Mouse (Mus musculus): ENCODE measurements around the gene 4930562C15Rik.

Gene 4930562C15Rik

DNA sequence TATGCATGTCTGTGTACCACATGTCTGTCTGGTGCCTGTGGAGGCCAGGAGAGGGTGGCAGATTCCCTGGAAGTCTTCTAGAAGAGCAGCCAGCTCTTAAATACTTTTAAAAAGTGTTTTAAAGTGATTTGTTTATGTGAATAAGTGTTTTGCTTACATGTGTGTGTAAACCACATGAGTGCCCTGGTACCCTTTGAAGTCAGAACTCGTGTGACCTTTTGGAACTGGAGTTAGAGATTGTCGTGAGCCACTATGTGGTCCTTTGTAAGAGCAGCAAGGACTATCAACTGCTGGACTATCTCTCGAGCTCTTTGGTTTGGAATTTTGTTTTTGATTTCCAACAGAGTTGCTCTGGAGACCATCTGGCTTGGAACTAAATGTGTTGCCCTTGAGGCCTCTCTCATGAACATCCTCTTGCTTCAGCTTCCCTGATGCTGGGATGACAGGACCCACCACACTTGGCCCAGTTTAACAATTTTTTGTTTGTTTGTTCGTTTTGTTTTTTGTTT is 55.0 kb downstream of the 4930562C15Rik start:
- no peak for DNase-seq (ENCODE audit: low spot score in 2 of 2)

- no peak for DNase-seq (ENCODE audit: low spot score in 2 of 2)
Observed at GRCm38 (mm10) chr16:4892171-4892570, 57.0 kb downstream of the 4930562C15Rik start.

DNA sequence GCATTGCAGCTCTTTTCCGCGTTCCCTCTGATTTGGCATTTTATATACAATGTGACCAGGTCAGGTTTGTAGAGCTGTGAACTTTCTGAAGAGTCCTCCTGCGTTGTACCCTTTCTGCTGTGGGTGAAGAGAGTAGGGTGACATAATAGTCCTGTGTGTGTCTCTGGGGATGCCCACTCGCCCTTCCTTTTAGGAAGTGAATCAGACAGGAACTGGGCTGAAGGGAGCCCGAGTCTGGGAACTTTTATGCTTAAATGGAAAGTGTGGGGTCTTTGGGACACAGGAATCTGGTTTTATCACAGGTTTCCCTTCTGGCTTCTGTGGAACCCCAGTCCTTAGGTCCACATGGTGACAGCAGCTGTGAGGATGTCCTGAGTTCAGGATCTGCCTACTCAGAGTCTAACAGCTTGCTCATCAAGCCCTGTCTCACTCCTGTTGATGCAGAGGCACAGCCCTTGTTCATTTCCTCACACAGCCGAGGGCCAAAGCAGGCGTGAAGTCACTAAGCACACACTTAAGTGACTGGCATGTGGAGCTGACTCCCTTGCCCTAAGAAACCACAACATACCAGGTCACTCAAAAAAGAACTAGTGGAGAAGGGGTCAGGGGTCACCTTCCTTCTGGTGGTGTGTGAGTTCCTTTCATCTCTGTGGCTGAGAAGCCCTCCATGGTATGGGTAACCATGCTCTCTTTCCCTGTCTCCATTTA is 59.1 kb downstream of the 4930562C15Rik start:
- no peak for DNase-seq (ENCODE audit: low spot score in 2 of 2)

GRCm38 (mm10) chr16:4896249-4897027 is 61.2 kb downstream of the 4930562C15Rik start:
- no peak for DNase-seq (ENCODE audit: low spot score in 2 of 2)

DNA sequence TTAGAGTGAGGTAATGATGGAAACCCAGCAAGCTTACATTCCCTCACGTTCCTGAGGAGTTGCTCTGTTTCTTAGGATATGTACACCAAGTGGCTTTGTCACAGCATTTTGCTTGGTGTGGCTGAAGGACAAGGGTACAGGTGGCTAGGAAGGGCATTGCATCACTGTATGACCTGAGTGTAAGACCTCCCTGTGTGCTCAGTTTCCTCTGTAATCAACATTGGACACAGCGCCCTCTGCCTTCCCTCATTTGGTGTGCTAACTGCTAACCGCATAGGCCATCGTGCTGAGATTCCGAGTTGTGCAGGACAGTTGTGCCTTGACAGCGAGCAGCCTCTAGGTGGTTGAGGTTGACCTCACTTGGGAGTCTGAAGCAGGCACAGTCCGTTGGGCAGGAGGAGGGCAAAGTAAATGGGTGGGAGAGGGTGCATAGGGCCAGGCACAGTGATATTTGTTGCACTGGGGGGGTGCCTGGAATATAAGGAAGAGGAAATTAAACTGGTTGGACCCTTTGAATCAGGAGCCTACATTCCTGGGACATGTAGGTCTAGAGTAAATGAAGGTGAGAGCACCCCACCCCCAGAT is 62.0 kb downstream of the 4930562C15Rik start:
- no peak for DNase-seq (ENCODE audit: low spot score in 2 of 2)

DNA sequence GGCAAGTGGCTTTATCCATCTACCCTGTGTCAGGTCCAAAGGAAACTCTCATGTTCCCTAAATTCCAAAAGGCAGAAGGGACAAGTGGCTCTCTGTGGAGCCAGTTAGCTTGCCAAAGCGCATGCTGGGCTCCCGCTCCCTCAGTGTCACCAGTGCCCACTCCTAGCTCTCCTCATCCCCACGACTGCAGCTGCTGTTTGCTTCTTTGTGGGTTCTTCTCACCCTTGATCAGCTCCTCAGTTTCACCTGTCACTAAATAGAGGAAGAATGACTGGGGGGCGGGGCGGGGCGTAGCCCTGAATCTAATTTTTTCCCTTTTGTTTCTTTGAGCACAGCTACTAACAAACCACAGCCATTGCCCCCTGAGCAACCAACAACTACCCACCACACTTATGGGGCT is 63.7 kb downstream of the 4930562C15Rik start:
- no peak for DNase-seq (ENCODE audit: low spot score in 2 of 2)

GRCm38 (mm10) chr16:4899711-4900110 is 64.5 kb downstream of the 4930562C15Rik start:
- no peak for DNase-seq (ENCODE audit: low spot score in 2 of 2)

DNA sequence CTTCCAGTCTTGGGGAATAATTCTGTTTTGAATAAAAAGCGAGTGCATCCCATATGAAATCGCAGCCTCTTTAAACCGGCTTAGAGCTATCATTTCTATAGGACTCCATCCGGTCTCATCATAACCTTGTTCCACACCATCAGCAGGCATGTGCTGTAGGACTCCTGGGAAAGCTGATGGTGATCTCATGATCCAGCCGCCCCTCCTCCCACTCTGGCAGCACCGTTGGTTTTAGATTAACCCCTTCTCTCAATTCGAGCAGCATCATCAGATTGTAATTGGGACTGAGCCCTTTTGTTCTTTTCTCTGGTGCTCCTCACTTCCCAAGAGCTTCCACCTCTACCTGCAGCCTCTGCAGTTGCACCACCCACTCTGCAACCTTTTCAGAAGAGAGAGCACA is 66.0 kb downstream of the 4930562C15Rik start:
- DNase-seq (ENCODE audit: low spot score in 2 of 2) = no peak

- DNase-seq (ENCODE audit: low spot score in 2 of 2) = no peak
Observed at GRCm38 (mm10) chr16:4902390-4902789, 67.2 kb downstream of the 4930562C15Rik start.

- no peak for DNase-seq (ENCODE audit: low spot score in 2 of 2)
Observed at GRCm38 (mm10) chr16:4903491-4904102, 68.4 kb downstream of the 4930562C15Rik start.

DNA sequence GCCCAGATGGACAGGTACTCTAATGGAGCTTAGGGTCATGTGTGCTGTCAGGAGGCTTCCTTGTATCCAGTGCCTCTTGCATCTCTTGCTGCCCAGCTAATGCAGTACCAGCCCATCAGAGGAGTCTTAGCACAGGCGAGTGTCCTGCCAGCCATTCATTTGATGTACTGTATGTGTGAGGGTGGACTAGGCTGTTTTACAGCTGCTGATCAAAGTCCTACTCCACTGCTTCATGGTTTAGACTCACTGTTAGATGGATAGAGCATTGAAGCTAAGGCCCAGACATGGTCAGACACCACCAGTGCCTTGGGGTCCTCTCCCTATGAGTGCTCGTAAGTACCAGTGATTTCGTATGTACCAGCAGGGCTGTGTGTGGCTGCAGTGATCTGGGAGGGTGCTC is 69.7 kb downstream of the 4930562C15Rik start:
- DNase-seq (ENCODE audit: low spot score in 2 of 2) = no peak

- DNase-seq (ENCODE audit: low spot score in 2 of 2) = no peak
Observed at GRCm38 (mm10) chr16:4905591-4905990, 70.4 kb downstream of the 4930562C15Rik start.

- no peak for DNase-seq (ENCODE audit: low spot score in 2 of 2)
Observed at GRCm38 (mm10) chr16:4906559-4906958, 71.3 kb downstream of the 4930562C15Rik start.

- no peak for DNase-seq (ENCODE audit: low spot score in 2 of 2)
Observed at GRCm38 (mm10) chr16:4907386-4907785, 72.2 kb downstream of the 4930562C15Rik start.

DNA sequence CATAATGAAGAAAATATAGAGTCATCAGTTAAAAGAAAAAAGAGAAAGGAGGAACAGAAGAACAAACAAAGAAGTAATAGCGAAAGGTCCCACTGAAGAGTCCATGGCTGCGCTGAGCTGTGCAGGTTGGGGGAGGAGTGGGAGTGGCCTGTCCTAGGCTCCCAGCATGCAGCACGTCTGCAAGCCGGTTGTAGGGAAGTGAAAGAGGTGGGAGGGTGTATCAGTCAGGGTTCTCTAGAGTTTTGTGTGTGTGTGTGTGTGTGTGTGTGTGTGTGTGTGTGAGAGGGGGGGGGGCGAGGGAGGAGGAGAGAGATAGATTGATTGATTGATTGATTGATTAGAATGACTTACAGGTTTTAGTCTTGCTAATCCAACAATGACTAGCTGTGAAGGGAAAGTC is 72.8 kb downstream of the 4930562C15Rik start:
- no peak for DNase-seq (ENCODE audit: low spot score in 2 of 2)

DNA sequence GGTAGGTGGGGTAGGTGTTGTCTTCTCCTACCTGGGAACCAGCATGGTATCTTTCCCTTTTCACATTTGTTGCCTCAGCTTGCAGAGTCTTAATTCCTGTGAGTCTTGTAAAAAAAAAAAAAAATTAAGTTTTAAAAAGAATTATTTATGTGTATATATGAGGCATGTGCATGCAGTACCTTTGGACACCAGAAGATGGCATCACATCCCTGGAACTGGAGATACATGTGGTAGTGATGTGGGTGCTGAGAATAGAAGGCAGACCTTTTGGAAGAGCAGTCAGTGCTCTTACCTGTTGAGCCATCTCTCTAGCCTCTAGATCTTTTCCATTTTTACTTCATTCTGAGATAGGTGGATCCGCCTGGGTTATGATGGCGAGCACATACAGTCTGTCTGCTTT is 74.5 kb downstream of the 4930562C15Rik start:
- DNase-seq (ENCODE audit: low spot score in 2 of 2) = no peak

- DNase-seq (ENCODE audit: low spot score in 2 of 2) = no peak
Observed at GRCm38 (mm10) chr16:4910758-4911157, 75.5 kb downstream of the 4930562C15Rik start.

DNA sequence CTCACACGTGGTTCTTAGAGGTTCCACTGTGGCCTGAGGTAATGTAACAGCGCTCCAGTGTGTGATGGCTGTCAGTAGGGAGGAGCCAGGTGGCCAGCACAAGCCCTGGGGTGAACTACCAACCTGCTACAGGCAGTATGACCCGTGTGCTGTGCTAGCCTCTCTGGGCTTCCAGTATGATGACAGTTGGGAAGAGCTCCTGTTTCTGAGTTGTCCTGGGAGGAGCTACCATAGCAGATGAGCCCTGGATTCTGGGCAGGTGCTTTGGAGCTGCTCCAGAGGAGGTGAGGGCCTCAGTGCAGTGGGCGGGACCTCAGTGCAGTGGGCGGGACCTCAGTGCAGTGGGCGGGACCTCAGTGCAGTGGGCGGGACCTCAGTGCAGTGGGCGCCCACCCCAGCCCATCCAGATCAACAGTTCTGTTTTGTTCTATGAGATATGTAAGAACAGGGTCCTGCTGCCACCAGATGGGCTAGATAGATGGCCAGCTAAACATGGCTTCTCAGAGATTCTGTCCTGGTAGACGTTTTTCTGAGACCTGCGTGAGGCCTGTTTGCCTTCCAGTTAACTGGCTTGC is 76.9 kb downstream of the 4930562C15Rik start:
- DNase-seq (ENCODE audit: low spot score in 2 of 2) = no peak

GRCm38 (mm10) chr16:4912907-4913782 is 77.9 kb downstream of the 4930562C15Rik start:
- no peak for DNase-seq (ENCODE audit: low spot score in 2 of 2)

DNA sequence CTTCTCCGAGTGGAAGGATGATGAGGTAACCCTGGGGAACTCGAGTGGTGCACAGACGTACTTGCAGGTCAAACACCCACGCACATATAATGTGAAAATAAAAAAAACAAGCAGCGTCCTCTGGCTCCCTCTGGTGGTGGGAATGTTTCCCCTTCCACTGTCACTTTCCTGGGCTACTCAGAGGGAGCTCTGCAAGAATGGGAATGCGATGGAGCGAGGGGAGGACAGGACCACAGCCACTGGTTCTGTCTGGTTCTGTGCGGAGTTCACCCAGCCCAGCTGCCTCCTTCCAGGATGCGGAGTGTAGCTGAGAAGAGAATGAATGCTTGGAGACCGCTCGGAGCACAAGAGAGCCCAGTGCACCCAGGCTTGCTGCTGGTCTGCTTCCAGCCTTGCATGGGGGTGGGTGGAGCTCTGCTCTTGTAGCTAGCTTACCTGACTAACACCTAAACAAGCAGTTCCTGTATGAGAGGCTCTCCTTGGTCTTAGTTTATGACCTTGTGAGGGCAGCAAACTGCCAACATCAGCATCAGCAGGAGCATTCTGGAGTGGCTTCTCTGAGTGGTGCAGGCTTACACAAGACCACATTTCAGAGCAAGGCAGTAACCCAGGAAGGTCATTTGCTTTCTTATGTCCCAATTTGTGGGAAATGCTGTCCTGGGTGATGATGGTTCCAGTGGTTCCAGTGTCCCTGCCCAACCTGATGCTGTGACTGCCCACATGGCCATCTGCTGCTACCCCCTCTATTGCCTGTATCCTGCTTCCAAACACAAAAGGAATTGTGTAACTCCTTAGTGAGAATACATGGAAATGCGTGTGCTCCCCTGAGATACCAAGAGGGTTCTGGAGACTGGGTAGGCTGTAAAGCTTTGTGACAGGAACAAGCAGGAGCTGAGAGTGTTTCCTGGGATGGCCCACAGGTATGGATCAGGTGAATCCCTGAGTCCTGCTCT is 78.8 kb downstream of the 4930562C15Rik start:
- DNase-seq (ENCODE audit: low spot score in 2 of 2) = peak; percentile 70 to 89
